Mouse (Mus musculus) kidney, postnatal 0 days (tissue): ENCODE results near the gene Zfp740. TPM values are rescaled to one million over a fixed set of nuclear protein-coding genes. Genes with fewer than 3 reads are reported as not detected.
"Not testable (repeated sequence)": the region's sequence is repeated elsewhere in the genome, so short reads cannot be mapped to it uniquely, and the experiment has no call there.

Experiments
- ATAC-seq: fragments of 200-750 bp; cut with Nextera tagmentation; replicated peaks from 2 replicates; pipeline ENCODE4 v1.8.0; 2017; ENCODE audit warnings: low read depth, moderate number of reproducible peaks, moderate TSS enrichment, moderate library complexity; ENCODE audit not compliant: low FRiP score
- DNase-seq: peaks from one replicate; pipeline ENCODE4 v3.0.0-alpha.2; 2016; ENCODE audit warnings: low spot score
- H3K27ac ChIP-seq: fragments of 300-500 bp; sonication (generic); 2 replicates; pipeline ENCODE4 v1.5.1; 2014; ENCODE audit warnings: mild to moderate bottlenecking
- H3K27me3 ChIP-seq: fragments of 300-500 bp; sonication (generic); 2 replicates; pipeline ENCODE4 v1.6.1; 2014; ENCODE audit warnings: low read length, mixed read lengths; ENCODE audit not compliant: insufficient read depth
- H3K36me3 ChIP-seq: fragments of 300-500 bp; sonication (generic); 2 replicates; pipeline ENCODE4 v1.6.1; 2014; ENCODE audit warnings: low read length, mixed read lengths; ENCODE audit not compliant: insufficient read depth
- H3K4me1 ChIP-seq: fragments of 300-500 bp; sonication (generic); replicated peaks from 2 replicates; pipeline ENCODE4 v1.6.1; 2014; ENCODE audit warnings: antibody characterized with exemption, low read length, mixed read lengths; ENCODE audit not compliant: insufficient read depth
- H3K4me2 ChIP-seq: fragments of 300-500 bp; sonication (generic); 2 replicates; pipeline ENCODE4 v1.6.1; 2014; ENCODE audit warnings: mild to moderate bottlenecking, low read length, moderate library complexity, mixed read lengths
- H3K4me3 ChIP-seq: fragments of 300-500 bp; sonication (generic); replicated peaks from 2 replicates; pipeline ENCODE4 v1.5.1; 2014; ENCODE audit warnings: low read depth, low read length
- H3K9ac ChIP-seq: fragments of 300-500 bp; sonication (generic); 2 replicates; pipeline ENCODE4 v1.6.1; 2014; ENCODE audit warnings: low read depth, low read length
- H3K9me3 ChIP-seq: fragments of 300-500 bp; sonication (generic); replicated peaks from 2 replicates; pipeline ENCODE4 v1.6.1; 2016; ENCODE audit warnings: low read length, inconsistent platforms, mixed read lengths
- CTCF ChIP-seq: IDR thresholded peaks from 2 replicates; pipeline ENCODE4 v1.5.1; 2016; ENCODE audit warnings: antibody characterized with exemption, low read depth, mild to moderate bottlenecking, moderate library complexity
- WGBS: fragments of 180-500 bp; shearing (Covaris S2); extraction: QIAGEN DNeasy Blood & Tissue Kit; methylation state at CpG from one replicate; pipeline ENCODE4 v1.1.7; 2014; 5-methylcytosine and 5-hydroxymethylcytosine counted together
- polyA plus RNA-seq: library from polyadenylated mRNA; unstranded; fragments of >200 nt; fragmentation: Nextera tagmentation; extraction: Ambion mirVana; gene quantifications from 2 replicates; pipeline ENCODE4 v1.2.1, GENCODE M21; 2015

Zfp740 gene
- polyA plus RNA-seq, 1 experiment from 2014 or later = 45.4 TPM

DNA sequence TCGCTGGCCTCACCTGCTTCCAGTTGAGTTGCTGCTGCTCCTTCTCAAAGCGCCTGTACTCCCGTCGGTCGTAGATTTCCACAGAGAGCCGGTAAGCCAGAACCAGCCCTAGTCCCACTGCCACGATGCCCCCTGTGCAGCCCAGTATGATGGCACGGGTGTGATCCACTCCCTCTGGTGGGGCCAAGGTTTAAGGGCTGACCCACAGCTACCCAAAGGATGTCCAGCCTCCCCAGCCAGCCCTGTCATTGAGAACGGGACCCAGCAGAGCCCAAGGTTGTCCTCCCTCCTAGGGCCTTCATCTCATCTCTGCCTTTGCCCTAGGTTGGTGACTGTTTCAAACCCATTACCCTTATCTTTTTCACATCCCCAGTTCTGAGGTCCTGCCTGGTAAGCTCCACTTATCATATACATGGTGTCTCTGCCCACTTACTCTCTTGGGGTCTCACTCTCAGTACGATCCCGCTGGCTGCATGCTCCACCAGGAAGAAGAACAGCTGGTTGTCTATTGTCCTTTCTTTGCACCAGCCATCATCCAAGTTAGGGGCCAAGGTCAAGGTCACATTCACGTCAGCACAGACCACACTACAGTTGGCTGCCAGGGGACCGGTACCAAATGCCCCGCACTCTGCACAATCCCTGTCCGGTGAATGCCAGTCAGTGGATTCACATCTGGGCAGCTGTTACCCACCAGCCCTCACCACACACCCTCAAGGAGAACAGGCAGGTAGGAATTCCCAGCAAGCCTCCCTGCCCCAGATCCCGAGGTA lies 13.6 kb downstream of the Zfp740 start:
- no peak overlapping the region for H3K9ac ChIP-seq
- H3K9me3 ChIP-seq = no peaks in the 10 kb centered on the region
- no peak overlapping the region for H3K27ac ChIP-seq
- 81% methylated on average over 16 of the region's 16 CpGs for WGBS
- H3K4me1 ChIP-seq = no peaks in the 10 kb centered on the region
- ATAC-seq (0 out of 2 replicates have a peak, but pooled peaks have one; percentile 1), DNase-seq (no peak)
- no peak for TF ChIP-seq CTCF
- no peaks in the 10 kb centered on the region for H3K27me3 ChIP-seq
- H3K36me3 ChIP-seq = peaks cover 29% of the 10 kb centered on the region
- no peak overlapping the region for H3K4me2 ChIP-seq
- no peak overlapping the region for H3K4me3 ChIP-seq

DNA sequence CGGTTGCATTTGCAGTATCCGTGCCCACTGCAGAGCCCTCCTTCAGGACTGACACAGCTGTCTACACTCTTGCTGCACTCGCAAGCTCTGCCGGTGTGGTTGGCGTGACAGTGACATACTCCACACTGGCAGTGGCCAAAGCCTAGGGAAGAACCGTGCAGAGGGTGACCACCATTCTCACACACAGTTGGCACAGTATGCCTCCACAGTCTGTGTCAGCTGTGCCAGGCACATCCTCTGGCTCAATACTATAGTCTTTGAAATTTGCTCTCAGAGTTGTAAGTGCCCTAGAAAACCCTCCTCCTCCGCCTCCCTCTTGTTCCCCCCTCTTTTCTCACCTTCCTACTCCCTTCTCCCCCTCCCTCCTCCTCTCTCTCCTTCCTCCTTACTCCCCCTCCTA lies 14.3 kb downstream of the Zfp740 start:
- Histone ChIP-seq H3K36me3 (peaks cover 24% of the 10 kb centered on the region), H3K4me3 (no peak overlapping the region), H3K27me3 (no peaks in the 10 kb centered on the region), H3K9ac (no peak overlapping the region), H3K4me1 (no peaks in the 10 kb centered on the region), H3K9me3 (no peaks in the 10 kb centered on the region), H3K4me2 (no peak overlapping the region), H3K27ac (no peak overlapping the region)
- DNase-seq = no peak
- no peak for TF ChIP-seq CTCF
- 69% methylated on average over 7 of the region's 7 CpGs for WGBS
- peak; percentile 40; the same call in 1 of the 2 replicates for ATAC-seq

DNA sequence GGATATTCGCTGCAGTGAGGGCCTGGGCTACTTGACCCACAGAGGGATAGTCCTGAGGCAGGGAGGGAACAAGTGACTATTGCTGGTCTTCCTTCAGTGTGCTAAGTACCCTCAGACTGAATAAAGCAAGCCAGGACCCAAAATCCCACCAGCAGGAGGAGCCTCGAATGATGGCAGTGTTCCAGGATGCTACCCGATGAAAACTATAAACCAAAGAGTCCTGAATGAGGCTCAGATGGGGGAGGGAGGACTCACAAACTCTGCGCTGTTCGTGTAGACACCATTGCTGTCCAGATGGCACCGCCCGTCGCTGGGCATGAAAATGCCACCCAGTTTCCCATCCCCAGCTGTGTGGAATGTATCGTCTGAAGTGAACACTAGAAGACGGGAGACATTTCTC lies 19.3 kb downstream of the Zfp740 start:
- ATAC-seq (no peak), DNase-seq (no peak)
- 58% methylated on average over 10 of the region's 10 CpGs for WGBS

DNA sequence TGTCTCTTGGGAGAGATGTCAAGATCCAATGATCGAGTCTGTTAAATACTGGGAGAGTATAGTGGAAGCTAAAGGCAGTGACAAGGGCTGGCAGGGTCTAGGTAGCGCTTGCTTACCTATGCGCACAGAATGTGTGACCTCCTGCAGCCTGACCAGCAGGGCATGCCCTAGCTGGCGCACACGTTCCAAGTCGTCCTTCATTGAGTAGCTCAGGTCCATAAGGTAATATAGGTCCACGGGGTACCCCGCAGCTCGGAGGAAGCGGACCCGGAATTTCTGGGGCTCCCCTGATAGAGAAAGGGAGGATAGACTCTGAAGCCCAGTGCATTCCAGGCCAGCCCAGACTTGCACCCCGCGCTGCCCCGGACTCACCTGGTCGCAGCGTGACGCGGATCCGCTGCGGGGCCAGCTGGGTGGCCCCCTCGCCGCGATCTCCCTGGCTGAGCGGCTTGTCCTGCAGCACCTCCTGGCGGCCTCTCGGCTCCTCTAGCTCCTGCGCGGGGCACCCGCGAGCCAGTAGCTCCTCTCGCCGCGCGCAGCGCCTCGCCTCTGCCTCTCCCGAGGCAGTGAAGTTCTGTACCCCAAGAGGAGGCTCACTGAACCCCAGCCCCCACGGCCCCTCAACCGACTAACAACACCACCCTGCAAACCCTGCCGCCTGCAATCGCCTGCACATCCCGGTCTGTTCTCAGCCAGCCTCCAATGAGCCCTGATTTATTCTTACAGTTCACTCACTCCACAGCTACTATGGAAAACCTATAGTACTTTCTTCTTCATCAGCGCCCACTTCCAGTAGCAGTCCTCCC lies 21.3 kb downstream of the Zfp740 start:
- Histone ChIP-seq H3K4me3 (peak overlapping the region; percentile 34), H3K27me3 (no peaks in the 10 kb centered on the region), H3K4me2 (peak overlapping the region; percentile 92), H3K9me3 (no peaks in the 10 kb centered on the region), H3K9ac (peak overlapping the region; percentile 52; the same call in 1 of the 2 replicates), H3K4me1 (0 out of 2 replicates have a peak, but pooled peaks cover 3% of the 10 kb centered on the region), H3K27ac (no peak overlapping the region), H3K36me3 (no peaks in the 10 kb centered on the region)
- DNase-seq (peak; percentile 89), ATAC-seq (peak; percentile 78)
- WGBS = 3% methylated on average over 42 of the region's 43 CpGs
- peak; percentile 90 for TF ChIP-seq CTCF

More for the DNA sequence above, 19.3 kb downstream of the Zfp740 start:
- peak; percentile 37 for TF ChIP-seq CTCF
- Histone ChIP-seq H3K4me2 (no peak overlapping the region), H3K9me3 (no peaks in the 10 kb centered on the region), H3K9ac (no peak overlapping the region), H3K4me1 (0 out of 2 replicates have a peak, but pooled peaks cover 3% of the 10 kb centered on the region), H3K27me3 (no peaks in the 10 kb centered on the region), H3K27ac (no peak overlapping the region), H3K4me3 (no peak overlapping the region), H3K36me3 (no peaks in the 10 kb centered on the region)

DNA sequence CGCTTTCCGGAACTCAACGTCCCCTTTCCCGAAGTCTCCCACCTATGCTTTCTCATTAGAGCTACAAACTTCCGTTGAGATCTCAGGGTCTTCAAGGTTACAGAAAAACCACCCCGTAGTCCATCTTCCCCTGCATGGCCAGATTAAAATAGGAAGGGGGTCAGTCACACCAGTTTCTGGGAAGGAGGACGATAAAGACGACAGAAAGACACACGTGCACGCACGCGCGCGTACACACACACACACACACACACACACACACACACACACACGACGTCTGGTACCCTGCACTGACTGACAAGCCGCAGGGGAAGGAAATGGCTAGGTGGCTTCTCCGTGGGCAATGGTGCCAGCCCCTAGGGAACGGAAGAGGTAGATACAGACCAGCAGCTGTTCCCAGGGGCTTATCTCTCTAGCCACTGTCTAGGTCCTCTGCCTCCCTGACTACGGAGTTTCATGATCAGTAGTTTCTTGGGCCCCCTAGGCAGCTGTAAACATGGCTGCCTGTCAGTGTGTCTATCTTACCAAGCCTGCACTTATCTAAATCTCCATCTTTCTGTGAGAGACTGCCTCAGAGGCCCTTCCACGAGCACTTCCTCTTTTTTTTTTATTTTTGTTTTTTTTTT lies 22.1 kb downstream of the Zfp740 start:
- H3K9ac ChIP-seq = peak overlapping the region; percentile 52; the same call in 1 of the 2 replicates
- no peak for ATAC-seq
- no peaks in the 10 kb centered on the region for H3K9me3 ChIP-seq
- peak overlapping the region; percentile 34 for H3K4me3 ChIP-seq
- no peaks in the 10 kb centered on the region for H3K27me3 ChIP-seq
- peak overlapping the region; percentile 92 for H3K4me2 ChIP-seq
- no peak overlapping the region for H3K27ac ChIP-seq
- 15% methylated on average over 21 of the region's 21 CpGs for WGBS
- H3K4me1 ChIP-seq = 0 out of 2 replicates have a peak, but pooled peaks cover 3% of the 10 kb centered on the region
- no peaks in the 10 kb centered on the region for H3K36me3 ChIP-seq
- no peak for TF ChIP-seq CTCF
- no peak for DNase-seq

DNA sequence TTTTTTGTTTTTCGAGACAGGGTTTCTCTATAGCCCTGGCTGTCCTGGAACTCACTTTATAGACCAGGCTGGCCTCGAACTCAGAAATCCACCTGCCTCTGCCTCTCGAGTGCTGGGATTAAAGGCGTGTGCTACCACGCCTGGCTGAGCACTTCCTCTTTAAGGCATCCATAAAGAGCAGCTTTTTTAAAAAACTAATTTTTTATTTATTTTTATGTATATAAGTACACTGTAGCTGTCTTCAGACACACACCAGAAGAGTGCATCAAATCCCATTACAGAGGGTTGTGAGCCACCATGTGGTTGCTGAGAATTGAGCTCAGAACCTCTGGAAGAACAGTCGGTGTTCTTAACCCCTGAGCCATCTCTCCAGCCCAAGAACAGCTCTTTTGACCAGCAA lies 22.6 kb downstream of the Zfp740 start:
- not testable (repeated sequence) for H3K27ac ChIP-seq, H3K4me1 ChIP-seq

More for the DNA sequence above, 22.6 kb downstream of the Zfp740 start:
- H3K27me3 ChIP-seq, ATAC-seq, H3K9ac ChIP-seq, H3K9me3 ChIP-seq, DNase-seq, H3K36me3 ChIP-seq, H3K4me3 ChIP-seq, H3K4me2 ChIP-seq: not testable (repeated sequence)
- 75% methylated on average over 6 of the region's 6 CpGs for WGBS
